Mouse (Mus musculus) lung, postnatal 10 days (tissue): ENCODE measurements around the gene Rflna.

Source experiments
- DNase-seq: peaks from one replicate; pipeline ENCODE4 v3.0.0; 2021

Gene Rflna

DNA sequence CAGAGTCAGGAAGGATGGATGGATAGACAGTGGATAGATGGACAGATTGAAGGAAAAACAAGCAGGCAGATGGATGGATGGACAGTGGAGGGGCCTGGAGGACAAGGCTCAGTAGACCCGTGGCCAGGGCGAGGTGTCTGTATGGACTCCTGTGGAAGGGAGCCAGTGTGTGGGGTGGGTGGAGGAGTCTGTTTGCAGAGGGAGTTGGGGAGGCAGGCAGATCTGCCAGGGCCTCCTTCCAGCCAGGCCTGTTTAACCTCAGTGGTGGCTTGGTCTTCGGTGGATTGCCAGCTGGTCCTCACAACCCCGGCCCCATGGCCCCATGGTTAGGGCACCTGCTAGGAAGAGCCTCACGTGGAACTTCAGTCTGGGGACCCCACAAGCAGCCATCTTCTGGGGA lies 3.9 kb downstream of the Rflna start:
- peak; percentile 47 for DNase-seq

DNA sequence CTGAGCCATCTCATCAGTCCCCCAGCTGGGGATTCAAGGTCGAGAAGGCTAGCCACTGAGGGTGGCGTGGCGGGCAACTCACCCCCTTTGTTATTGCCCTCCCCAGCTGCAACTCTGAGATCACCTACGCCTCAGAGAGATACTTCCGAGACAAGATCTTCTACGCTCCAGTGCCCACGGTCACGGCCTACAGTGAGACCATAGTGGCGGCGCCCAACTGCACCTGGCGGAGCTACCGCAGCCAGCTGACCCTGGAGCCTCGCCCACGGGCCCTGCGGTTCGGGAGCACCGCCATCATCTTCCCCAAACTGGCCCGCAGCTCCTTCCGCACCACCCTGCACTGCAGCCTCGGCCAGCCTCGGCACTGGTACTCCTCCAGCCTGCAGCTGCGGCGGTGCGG lies 8.1 kb downstream of the Rflna start:
- DNase-seq, result no peak

DNA sequence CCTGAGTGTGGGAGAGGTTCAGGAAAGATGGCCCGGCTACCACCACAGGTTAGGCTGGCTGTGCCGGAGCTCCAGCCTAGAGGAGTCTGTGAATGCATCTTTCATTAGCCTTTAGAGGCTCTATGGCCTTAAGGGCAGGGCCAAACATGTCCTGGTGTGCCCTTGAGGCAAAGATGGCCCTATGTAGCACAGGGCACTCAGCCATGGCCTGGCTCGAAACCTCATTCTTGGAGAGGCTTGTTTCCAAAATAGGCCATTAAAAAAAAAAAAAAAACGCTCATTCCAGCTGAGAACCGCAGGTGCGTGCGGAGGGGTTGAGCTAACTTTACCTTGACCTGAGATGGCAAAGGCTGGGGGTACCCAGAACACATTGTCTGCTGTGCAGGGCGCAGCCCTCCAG lies 8.6 kb downstream of the Rflna start:
- no peak for DNase-seq

GRCm38 (mm10) chr5:125014497-125014896 lies 11.5 kb downstream of the Rflna start:
- DNase-seq, result peak; percentile 76

- no peak for DNase-seq
Measured at GRCm38 (mm10) chr5:125015066-125015465, 12.0 kb downstream of the Rflna start.

DNA sequence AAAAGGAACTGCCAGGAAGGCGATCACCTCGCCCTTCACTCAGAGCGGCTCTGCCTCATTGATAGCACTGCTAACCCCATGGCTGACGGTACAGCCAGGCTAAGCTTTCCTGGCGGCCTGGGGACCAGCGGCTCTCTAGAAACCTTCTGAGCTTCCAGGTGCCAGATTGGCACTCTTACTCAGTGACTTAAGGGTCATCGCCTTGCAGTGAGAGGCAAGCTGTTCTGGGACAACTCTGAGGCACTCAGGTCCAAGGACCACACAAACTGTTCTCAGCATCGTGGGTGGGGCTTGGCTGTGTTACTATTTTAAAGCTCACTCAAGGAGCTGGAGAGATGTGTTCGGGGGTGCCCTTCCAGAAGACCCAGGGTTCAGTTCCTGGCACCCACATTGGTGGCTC lies 12.6 kb downstream of the Rflna start:
- DNase-seq, result no peak

- DNase-seq, result no peak
Measured at GRCm38 (mm10) chr5:125016421-125017242, 13.6 kb downstream of the Rflna start.

- no peak for DNase-seq
Measured at GRCm38 (mm10) chr5:125017332-125017731, 14.3 kb downstream of the Rflna start.

DNA sequence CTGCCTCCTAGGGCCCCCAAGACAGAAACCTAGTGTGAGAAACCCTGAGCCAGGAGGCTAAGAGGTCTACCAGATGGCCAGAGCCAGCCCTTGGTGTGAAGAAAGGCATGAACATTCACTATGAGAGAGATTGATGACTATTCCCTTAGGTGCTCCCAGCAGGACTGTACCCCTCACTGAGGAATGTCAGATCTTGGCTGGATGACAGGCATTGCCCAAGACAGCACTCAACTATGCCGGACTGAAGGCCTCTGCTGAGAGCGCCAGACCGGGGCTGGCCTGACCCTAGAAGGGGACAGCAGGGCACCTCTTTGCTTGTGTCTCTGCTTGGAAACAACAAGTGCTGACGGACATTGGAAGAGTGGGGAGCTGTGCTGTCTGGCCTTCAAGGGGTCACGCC lies 16.1 kb downstream of the Rflna start:
- peak; percentile 59 for DNase-seq

DNA sequence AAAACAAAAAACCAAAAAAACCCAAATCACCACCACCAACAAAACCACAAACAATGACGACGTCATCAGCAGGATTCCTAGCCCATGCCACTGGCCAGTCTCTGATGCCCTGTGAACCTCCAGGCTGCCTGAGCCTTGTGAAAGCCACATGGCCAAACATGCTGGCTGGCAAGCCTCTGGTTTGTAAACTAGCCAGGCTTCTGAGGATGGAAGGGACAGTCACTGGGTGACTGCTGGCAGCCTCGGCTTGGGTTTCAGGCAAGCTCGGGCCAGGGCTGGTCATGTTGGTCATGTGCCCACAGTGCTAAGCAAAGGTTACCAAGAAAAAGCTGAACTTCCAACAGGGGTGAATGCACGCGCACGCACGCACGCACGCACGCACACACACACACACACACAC lies 18.3 kb downstream of the Rflna start:
- DNase-seq, result peak; percentile 49

DNA sequence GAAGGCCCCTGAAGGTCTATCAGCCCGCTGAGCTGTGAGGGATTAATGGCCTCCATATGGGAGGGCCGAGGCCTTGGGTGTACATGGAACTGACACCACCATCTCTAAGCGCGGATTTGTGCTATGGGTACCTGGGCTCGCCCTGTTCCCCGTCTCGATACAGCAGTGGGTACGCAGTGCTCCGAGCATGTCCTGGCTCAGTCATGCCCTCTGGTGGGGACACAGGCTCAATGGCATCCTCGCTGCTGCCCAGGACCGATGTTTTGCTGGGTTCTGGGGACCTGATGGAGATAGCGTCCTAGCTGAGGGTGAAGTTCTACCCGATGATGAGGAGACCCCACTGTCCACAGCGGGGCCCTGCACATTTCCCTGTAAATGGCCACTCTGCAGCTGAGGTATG lies 21.0 kb downstream of the Rflna start:
- peak; percentile 46 for DNase-seq

GRCm38 (mm10) chr5:125028371-125028770 lies 25.4 kb downstream of the Rflna start:
- DNase-seq, result no peak

GRCm38 (mm10) chr5:125028911-125029310 lies 25.9 kb downstream of the Rflna start:
- DNase-seq, result no peak

- no peak for DNase-seq
Measured at GRCm38 (mm10) chr5:125036483-125036882, 33.5 kb downstream of the Rflna start.

- DNase-seq, result no peak
Measured at GRCm38 (mm10) chr5:125039377-125040027, 36.5 kb downstream of the Rflna start.

DNA sequence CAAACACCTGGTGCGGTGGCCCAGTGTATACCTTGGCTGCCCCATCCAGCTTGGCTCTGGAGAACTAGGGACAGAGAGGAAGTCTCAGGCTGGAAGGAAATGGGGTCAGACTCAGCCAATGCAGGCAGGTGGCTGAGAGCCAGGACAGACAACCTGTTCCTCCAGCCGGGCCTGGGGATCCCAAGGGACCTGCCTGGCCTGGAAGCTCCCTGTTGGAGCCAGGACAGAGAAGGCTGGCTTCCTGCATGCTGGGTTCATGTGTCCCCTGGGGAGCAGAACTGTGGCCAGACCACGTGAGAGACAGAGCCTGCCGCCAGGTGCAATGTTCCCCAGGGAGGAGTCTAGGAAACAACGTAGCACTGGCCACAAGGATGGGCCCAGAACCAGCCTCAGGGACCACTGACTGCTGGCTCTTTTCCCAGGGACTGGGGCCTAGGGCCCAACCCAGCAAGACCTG lies 37.1 kb downstream of the Rflna start:
- peak; percentile 53 for DNase-seq

GRCm38 (mm10) chr5:125041578-125041977 lies 38.6 kb downstream of the Rflna start:
- DNase-seq, result no peak

DNA sequence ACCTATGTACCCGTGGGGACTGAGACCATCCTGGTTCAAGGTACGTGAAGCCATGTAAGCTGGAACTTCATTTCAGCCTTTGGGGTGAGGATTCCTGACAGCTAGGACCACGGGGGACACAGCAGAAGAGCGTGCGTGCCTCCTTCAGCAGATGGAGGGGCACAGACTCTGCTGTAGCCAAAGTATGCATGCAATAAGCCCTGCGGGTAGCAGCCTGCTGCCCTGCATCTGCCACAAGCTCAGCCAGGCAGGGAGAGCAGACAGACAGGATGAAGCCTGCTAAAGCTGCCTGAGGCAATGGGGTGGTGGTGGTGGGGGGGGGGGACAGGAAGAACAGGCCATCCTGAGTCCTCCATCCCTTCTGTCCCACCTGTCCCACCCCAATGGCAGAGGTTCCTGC lies 40.4 kb downstream of the Rflna start:
- DNase-seq, result no peak

DNA sequence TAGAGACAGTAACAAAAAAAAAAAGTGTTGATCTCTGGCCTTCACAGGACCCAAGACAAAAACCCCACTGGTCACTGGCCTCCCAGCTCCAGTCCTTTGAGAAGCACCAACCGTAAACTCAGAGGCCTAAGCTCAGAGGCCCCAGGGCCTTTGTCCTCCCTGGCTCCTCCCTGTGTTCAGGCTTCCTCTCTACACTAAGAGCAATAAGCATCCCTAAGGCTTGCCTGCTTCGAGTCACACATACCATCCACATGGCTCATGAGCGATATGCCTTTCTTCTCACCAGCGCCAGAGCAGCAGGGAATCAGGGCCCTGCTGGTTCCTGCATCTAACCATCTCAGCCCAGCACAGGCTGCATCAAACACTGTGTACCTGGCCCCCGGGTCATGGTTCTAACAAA lies 42.2 kb downstream of the Rflna start:
- no peak for DNase-seq

DNA sequence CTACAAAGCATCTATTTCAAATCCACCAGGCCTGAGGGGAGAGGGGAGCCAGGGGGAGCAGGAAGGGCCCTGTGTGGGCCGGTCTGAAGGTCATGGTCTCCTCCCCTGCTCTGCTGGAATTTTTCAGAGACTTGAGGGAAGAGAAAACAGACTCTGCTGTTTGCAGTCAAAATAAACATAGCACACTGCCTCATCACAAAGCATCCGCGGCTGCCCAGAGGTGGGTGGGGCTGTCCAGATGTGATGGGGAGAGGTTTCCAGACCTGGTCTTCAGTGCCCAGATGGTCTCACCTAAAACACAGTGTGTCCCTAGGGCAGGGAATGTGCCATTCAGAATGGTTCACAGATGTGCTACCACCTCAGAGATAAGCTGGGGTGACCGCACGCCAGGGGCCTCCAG lies 43.4 kb downstream of the Rflna start:
- no peak for DNase-seq

GRCm38 (mm10) chr5:125049481-125049880 lies 46.5 kb downstream of the Rflna start:
- DNase-seq, result no peak

DNA sequence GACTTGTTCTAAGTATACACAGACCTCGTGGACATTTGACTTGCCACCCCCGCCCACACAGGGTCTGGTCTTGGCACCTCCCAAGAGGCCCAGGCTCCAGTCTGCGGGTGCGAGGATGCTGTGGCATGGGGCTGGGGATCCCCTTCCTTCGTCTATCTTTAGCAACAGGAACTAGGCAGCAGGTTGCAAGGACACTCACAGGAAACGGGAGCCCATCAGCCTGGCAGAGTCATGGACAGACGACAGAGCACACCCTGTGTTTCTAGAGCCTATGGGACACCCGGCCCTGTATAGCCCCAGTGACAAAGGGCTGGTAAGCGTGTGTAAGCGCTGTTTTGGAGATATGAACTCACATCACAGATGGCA lies 49.2 kb downstream of the Rflna start:
- peak; percentile 71 for DNase-seq

DNA sequence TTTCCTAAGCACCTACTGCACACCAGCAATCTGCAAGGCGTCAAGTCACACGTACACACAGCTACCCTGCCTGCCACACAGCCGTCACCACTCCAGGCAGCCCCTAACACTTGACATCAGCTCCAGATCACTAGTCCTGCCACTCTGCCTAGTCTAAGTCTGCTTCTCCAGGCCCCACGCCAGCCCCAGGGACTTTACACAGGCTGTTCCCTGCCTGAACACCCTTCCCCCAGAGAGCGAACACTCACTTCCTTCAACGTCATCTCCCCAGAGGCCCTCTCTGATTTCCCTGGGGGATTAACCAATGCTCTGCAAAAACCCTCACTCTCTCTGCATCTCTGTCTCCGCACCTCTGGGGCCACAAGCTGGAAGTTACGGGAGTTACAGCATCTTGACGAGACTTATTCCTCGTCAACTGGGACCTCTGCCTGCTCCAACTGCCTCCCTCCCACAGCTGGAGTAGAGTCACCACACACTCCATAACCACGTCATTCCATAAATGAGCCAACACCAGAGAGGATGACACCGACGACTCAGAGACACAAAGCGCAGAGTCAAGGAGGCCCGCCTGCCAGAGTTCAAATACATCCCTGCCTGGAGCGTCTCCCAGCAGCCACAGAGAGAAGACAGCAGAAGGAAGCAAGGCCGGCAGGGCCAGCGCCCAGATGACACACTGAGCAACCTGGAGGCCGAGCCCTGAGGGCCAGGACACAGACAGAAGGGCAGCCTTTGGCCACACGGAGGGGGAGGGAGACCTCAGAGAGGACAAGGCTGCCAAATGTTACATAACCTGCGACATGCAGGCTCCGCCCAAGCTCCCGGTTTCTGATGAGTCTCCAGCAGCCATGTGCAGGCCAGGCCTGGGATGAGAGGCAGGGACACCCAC lies 49.8 kb downstream of the Rflna start:
- DNase-seq, result peak; percentile 81

- no peak for DNase-seq
Measured at GRCm38 (mm10) chr5:125053661-125054060, 50.6 kb downstream of the Rflna start.
